Comparison of ENCODE assay signal across 8 mouse cellular contexts in genomic region chr6:49228126-49228679, GRCm38 (mm10). TPM values are rescaled to one million over a fixed set of nuclear protein-coding genes. Genes with fewer than 3 reads are reported as not detected.
A peak's percentile ranks its signal among the peaks of the same experiment; 100 is the strongest.
DNase-seq lines count a peak whose midpoint lies in the region; ATAC-seq and TF ChIP-seq lines count a peak whose summit lies in the region.

No protein-coding gene starts in this region.

- no peak for TF ChIP-seq POLR2A in cerebellum, adult 2 months (IDR thresholded peaks at IDR 0.05; ENCODE audit: borderline replicate concordance, insufficient read depth, low read length)
- TF ChIP-seq POLR2A in embryonic fibroblast, embryonic 13.5 days (IDR thresholded peaks at IDR 0.05; ENCODE audit: low read depth, low read length): no peak
- no peak for TF ChIP-seq POLR2A in limb, embryonic 14.5 days (IDR thresholded peaks at IDR 0.05; ENCODE audit: borderline replicate concordance, extremely low read depth, insufficient read depth, insufficient read length)
- no peak for TF ChIP-seq POLR2A in small intestine, adult 2 months (IDR thresholded peaks at IDR 0.05; ENCODE audit: low read depth, low read length)

- H3K36me3 ChIP-seq in midbrain, embryonic 14.5 days (ENCODE audit: control insufficient read depth, insufficient read depth, low read length): no peaks in the 10 kb centered on the region
- no peaks in the 10 kb centered on the region for H3K36me3 ChIP-seq in midbrain, embryonic 13.5 days
- no peaks in the 10 kb centered on the region for H3K36me3 ChIP-seq in limb, embryonic 14.5 days (ENCODE audit: control insufficient read depth, insufficient read depth, low read length)
- H3K36me3 ChIP-seq in small intestine, adult 2 months (ENCODE audit: control insufficient read depth, insufficient read depth, low read length): no peaks in the 10 kb centered on the region

- H3K4me2 ChIP-seq in midbrain, embryonic 14.5 days (ENCODE audit: low read length): no peak overlapping the region
- no peak overlapping the region for H3K4me2 ChIP-seq in midbrain, embryonic 13.5 days (replicated peaks)
- H3K4me2 ChIP-seq in limb, embryonic 14.5 days (replicated peaks; ENCODE audit: low read depth, low read length, severe bottlenecking): no peak overlapping the region

- DNase-seq in cerebellum, adult 2 months: no peak
- DNase-seq in midbrain, embryonic 14.5 days: peak; percentile 75
- peak; percentile 53 for DNase-seq in limb, embryonic 14.5 days (ENCODE audit: low spot score)
- DNase-seq in layer of hippocampus, adult 8-10 months (ENCODE audit: low spot score in 2 of 2): no peak

- H3K9ac ChIP-seq in midbrain, embryonic 14.5 days (replicated peaks; ENCODE audit: low read length): no peak overlapping the region
- H3K9ac ChIP-seq in midbrain, embryonic 13.5 days (replicated peaks): no peak overlapping the region
- H3K9ac ChIP-seq in limb, embryonic 14.5 days (ENCODE audit: low read depth, low read length, severe bottlenecking): no peak overlapping the region

- ATAC-seq in cerebellum, adult (ENCODE audit: insufficient number of reproducible peaks, low FRiP score, low TSS enrichment): no peak
- ATAC-seq in midbrain, embryonic 14.5 days (ENCODE audit: low FRiP score, low TSS enrichment): no peak
- no peak for ATAC-seq in midbrain, embryonic 13.5 days
- ATAC-seq in limb, embryonic 14.5 days (ENCODE audit: low FRiP score, low read depth): no peak

- no peaks in the 10 kb centered on the region for H3K9me3 ChIP-seq in midbrain, embryonic 14.5 days (ENCODE audit: control insufficient read depth, low read length)
- no peaks in the 10 kb centered on the region for H3K9me3 ChIP-seq in midbrain, embryonic 13.5 days
- H3K9me3 ChIP-seq in limb, embryonic 14.5 days (ENCODE audit: control insufficient read depth, low read length): no peaks in the 10 kb centered on the region

- H3K4me1 ChIP-seq in cerebellum, adult 2 months (ENCODE audit: control insufficient read depth, insufficient read depth, low read length): no peaks in the 10 kb centered on the region
- H3K4me1 ChIP-seq in midbrain, embryonic 14.5 days (ENCODE audit: control insufficient read depth, insufficient read depth, low read length): no peaks in the 10 kb centered on the region
- H3K4me1 ChIP-seq in midbrain, embryonic 13.5 days (replicated peaks): no peaks in the 10 kb centered on the region
- H3K4me1 ChIP-seq in embryonic fibroblast, embryonic 13.5 days (ENCODE audit: control insufficient read depth, insufficient read depth, low read length): no peaks in the 10 kb centered on the region
- no peaks in the 10 kb centered on the region for H3K4me1 ChIP-seq in limb, embryonic 14.5 days (ENCODE audit: control insufficient read depth, insufficient read depth, low read length)
- H3K4me1 ChIP-seq in small intestine, adult 2 months (ENCODE audit: control insufficient read depth, insufficient read depth, insufficient read length, low read length): no peaks in the 10 kb centered on the region

- H3K4me3 ChIP-seq in cerebellum, adult 2 months (replicated peaks; ENCODE audit: insufficient read depth, low read depth, low read length): no peak overlapping the region
- H3K4me3 ChIP-seq in midbrain, embryonic 14.5 days (replicated peaks; ENCODE audit: low read depth, low read length): no peak overlapping the region
- no peak overlapping the region for H3K4me3 ChIP-seq in midbrain, embryonic 13.5 days (replicated peaks)
- H3K4me3 ChIP-seq in embryonic fibroblast, embryonic 13.5 days (ENCODE audit: insufficient read depth, low read length): no peak overlapping the region
- H3K4me3 ChIP-seq in limb, embryonic 14.5 days (replicated peaks; ENCODE audit: low read length): no peak overlapping the region
- no peak overlapping the region for H3K4me3 ChIP-seq in small intestine, adult 2 months (ENCODE audit: low read depth, low read length)

- H3K27ac ChIP-seq in cerebellum, adult 2 months (ENCODE audit: insufficient read depth, low read length): no peak overlapping the region
- H3K27ac ChIP-seq in midbrain, embryonic 14.5 days (replicated peaks; ENCODE audit: low read depth, low read length): no peak overlapping the region
- no peak overlapping the region for H3K27ac ChIP-seq in midbrain, embryonic 13.5 days
- H3K27ac ChIP-seq in embryonic fibroblast, embryonic 13.5 days (ENCODE audit: insufficient read depth, low read length): no peak overlapping the region
- no peak overlapping the region for H3K27ac ChIP-seq in limb, embryonic 14.5 days (replicated peaks; ENCODE audit: low read depth, low read length)
- H3K27ac ChIP-seq in small intestine, adult 2 months (ENCODE audit: insufficient read depth, low read depth, low read length): no peak overlapping the region

- peak; percentile 53; the same call in 1 of the 2 replicates for TF ChIP-seq CTCF in cerebellum, adult 2 months (IDR thresholded peaks at IDR 0.05; ENCODE audit: borderline replicate concordance, insufficient read depth, low read depth, low read length)
- peak; percentile 47; the same call in 1 of the 2 replicates for TF ChIP-seq CTCF in embryonic fibroblast, embryonic 13.5 days (IDR thresholded peaks at IDR 0.05; ENCODE audit: borderline replicate concordance, insufficient read depth, low read length)
- peak; percentile 61; the same call in 1 of the 2 replicates for TF ChIP-seq CTCF in small intestine, adult 2 months (IDR thresholded peaks at IDR 0.05; ENCODE audit: extremely low read depth, insufficient read length, insufficient replicate concordance, low read depth, low read length)

- H3K27me3 ChIP-seq in cerebellum, adult 2 months (ENCODE audit: control insufficient read depth, insufficient read depth, low read length): peaks cover 5% of the 10 kb centered on the region; the same call in 1 of the 2 replicates
- H3K27me3 ChIP-seq in midbrain, embryonic 14.5 days (ENCODE audit: control insufficient read depth, insufficient read depth, low read length): no peaks in the 10 kb centered on the region
- H3K27me3 ChIP-seq in midbrain, embryonic 13.5 days: no peaks in the 10 kb centered on the region
- H3K27me3 ChIP-seq in limb, embryonic 14.5 days (ENCODE audit: control insufficient read depth, insufficient read depth, low read length): no peaks in the 10 kb centered on the region
- H3K27me3 ChIP-seq in small intestine, adult 2 months (ENCODE audit: control insufficient read depth, insufficient read depth, low read length): peaks cover 32% of the 10 kb centered on the region

- WGBS in cerebellum, adult 2 months: 17% methylated on average over 7 of the region's 7 CpGs
- WGBS in midbrain, embryonic 14.5 days: 13% methylated on average over 7 of the region's 7 CpGs
- 18% methylated on average over 7 of the region's 7 CpGs for WGBS in midbrain, embryonic 13.5 days
- WGBS in limb, embryonic 14.5 days: 5% methylated on average over 7 of the region's 7 CpGs
- WGBS in small intestine, adult 2 months: 9% methylated on average over 7 of the region's 7 CpGs

RNA-seq across cellular contexts. Expression of gene Igf2bp3, which starts 13.4 kb away (rescaled TPM):
- 0.08 and 0.10 TPM in 2 replicates for polyA plus RNA-seq in cerebellum, adult 2 months (2012; rRNA removed)
- 24.7 and 39.2 TPM in 2 replicates for polyA plus RNA-seq in midbrain, embryonic 14.5 days (2014; fragmentation: Nextera tagmentation; extraction: Ambion mirVana)
- polyA plus RNA-seq in midbrain, embryonic 13.5 days (2015; fragmentation: Nextera tagmentation; extraction: Ambion mirVana): 53.7 and 57.8 TPM in 2 replicates
- polyA plus RNA-seq in embryonic fibroblast, embryonic 13.5 days (2011; ENCODE audit: insufficient read length, low read depth, missing spikeins): 31.1 and 33.8 TPM in 2 replicates
- 28.4 and 34.6 TPM in 2 replicates for polyA plus RNA-seq in limb, embryonic 14.5 days (2012; rRNA removed)
- 60.8 and 71.0 TPM in 2 replicates for polyA plus RNA-seq in limb, embryonic 14.5 days (2014; fragmentation: Nextera tagmentation; extraction: Ambion mirVana)
- polyA plus RNA-seq in small intestine, adult 2 months (2012; rRNA removed): 0.06 and 0.09 TPM in 2 replicates
- total RNA-seq in layer of hippocampus, adult 8-10 months (2022): not detected

RNA-seq across cellular contexts. Expression of gene Tra2a, which starts 35.6 kb away (rescaled TPM):
- 94.9 and 97.6 TPM in 2 replicates for polyA plus RNA-seq in cerebellum, adult 2 months (2012; rRNA removed)
- polyA plus RNA-seq in midbrain, embryonic 14.5 days (2014; fragmentation: Nextera tagmentation; extraction: Ambion mirVana): 58.0 and 105 TPM in 2 replicates
- 160 and 164 TPM in 2 replicates for polyA plus RNA-seq in midbrain, embryonic 13.5 days (2015; fragmentation: Nextera tagmentation; extraction: Ambion mirVana)
- 154 and 162 TPM in 2 replicates for polyA plus RNA-seq in embryonic fibroblast, embryonic 13.5 days (2011; ENCODE audit: insufficient read length, low read depth, missing spikeins)
- polyA plus RNA-seq in limb, embryonic 14.5 days (2012; rRNA removed): 190 and 210 TPM in 2 replicates
- polyA plus RNA-seq in limb, embryonic 14.5 days (2014; fragmentation: Nextera tagmentation; extraction: Ambion mirVana): 43.3 and 50.9 TPM in 2 replicates
- polyA plus RNA-seq in small intestine, adult 2 months (2012; rRNA removed): 9.6 and 15.8 TPM in 2 replicates
- total RNA-seq in layer of hippocampus, adult 8-10 months (2022): 100 to 1,000 TPM in 1 of 4 experiments, 10 to 100 TPM in 3; 54.1 to 108 (median 82.0) TPM

Comparison
In these comparisons a context has a peak if more than half of its experiments do, and no peak if none do; other contexts are left out.
1. DNase-seq: peak in midbrain, embryonic 14.5 days (single experiment) and limb, embryonic 14.5 days (single experiment); none in cerebellum, adult 2 months (0 of 2) and layer of hippocampus, adult 8-10 months (0 of 2).
2. RNA of gene Igf2bp3, which starts 13.4 kb away (polyA plus RNA-seq): 28.4 to 71.0 TPM in limb, embryonic 14.5 days, 53.7 to 57.8 TPM in midbrain, embryonic 13.5 days, 24.7 to 39.2 TPM in midbrain, embryonic 14.5 days and 31.1 to 33.8 TPM in embryonic fibroblast, embryonic 13.5 days; 0.08 to 0.10 TPM in cerebellum, adult 2 months and 0.06 to 0.09 TPM in small intestine, adult 2 months; every median in the first group is over 10 times any median in the second.
3. Peak in every context shown above with its lines, with median percentiles within 50 percentile points of each other: CTCF ChIP-seq.